Mouse (Mus musculus): Measurements from ENCODE around the gene Trim69. TPM values are rescaled to one million over a fixed set of nuclear protein-coding genes. Genes with fewer than 3 reads are reported as not detected.

The Trim69 gene
- polyA plus RNA-seq, 1 experiment from 2014 or later, result not detected

DNA sequence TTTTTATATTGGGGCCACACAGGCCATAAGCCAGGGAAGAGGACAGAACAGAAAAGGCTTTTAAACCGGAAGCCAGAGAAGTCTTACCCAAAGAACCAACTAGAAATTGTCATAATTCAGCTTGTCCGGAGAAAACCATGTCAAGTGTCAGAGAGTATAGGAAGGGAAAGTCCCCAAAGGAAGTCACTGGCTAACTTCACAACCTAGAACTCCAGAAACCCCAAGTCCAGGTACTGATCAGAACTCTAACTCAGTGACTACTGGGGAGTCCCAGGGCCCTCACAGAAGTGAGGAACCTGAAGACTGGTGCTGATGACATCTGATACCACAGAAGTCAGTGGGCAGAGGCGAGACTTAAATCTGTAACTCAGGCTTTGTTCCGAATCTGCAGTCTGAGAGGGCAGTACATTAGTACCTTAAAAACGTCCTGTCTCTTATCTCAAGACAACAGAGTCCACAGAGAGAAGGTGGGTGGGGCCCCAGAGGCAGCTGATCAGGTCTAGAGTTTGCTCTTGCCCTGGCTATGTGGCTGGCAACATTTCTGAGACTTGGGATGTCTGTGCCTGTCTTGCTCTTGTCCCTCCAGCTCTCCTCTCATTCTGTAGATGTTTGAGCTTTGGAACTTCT, 22.5 kb upstream of the Trim69 start:
- Histone ChIP-seq H3K4me2 (ENCODE audit: low read length) (no peak overlapping the region), H3K36me3 (ENCODE audit: control insufficient read depth, insufficient read depth, low read length) (no peaks in the 10 kb centered on the region), H3K27me3 (replicated peaks; ENCODE audit: control insufficient read depth, insufficient read depth, low read length) (no peaks in the 10 kb centered on the region), H3K4me3 (ENCODE audit: low read depth, low read length) (no peak overlapping the region), H3K9me3 (replicated peaks; ENCODE audit: control insufficient read depth, low read length) (no peaks in the 10 kb centered on the region), H3K27ac (ENCODE audit: low read depth, low read length) (no peak overlapping the region), H3K9ac (ENCODE audit: low read length) (no peak overlapping the region), H3K4me1 (ENCODE audit: control insufficient read depth, insufficient read depth, low read length) (no peaks in the 10 kb centered on the region)
- 64% methylated on average over 5 of the region's 5 CpGs for WGBS
- DNase-seq (ENCODE audit: low spot score) (no peak), ATAC-seq (no peak)

DNA sequence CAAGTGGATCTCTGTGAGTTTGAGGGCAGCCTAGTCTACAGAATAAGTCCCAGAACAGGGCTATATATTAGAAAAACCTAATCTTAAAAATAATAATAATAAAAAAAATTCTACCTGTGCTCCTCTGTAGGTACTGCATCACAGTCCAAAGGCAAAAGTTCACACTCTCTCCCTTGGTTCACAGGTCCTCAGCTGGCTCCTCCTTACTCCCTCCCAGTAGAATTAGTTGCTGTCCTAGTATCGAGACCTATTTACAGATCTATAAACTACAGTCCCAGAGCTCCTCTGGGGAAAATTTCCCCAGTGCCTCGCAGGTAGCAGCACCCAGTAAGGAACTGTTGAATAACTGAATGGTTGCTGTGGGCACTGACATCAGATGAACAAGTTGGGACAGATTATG, 19.7 kb upstream of the Trim69 start:
- H3K27ac ChIP-seq (ENCODE audit: low read depth, low read length), result no peak overlapping the region
- DNase-seq (ENCODE audit: low spot score), result no peak
- no peaks in the 10 kb centered on the region for H3K27me3 ChIP-seq (replicated peaks; ENCODE audit: control insufficient read depth, insufficient read depth, low read length)
- H3K36me3 ChIP-seq (ENCODE audit: control insufficient read depth, insufficient read depth, low read length), result no peaks in the 10 kb centered on the region
- no peaks in the 10 kb centered on the region for H3K4me1 ChIP-seq (ENCODE audit: control insufficient read depth, insufficient read depth, low read length)
- no peak for ATAC-seq
- no peak overlapping the region for H3K4me3 ChIP-seq (ENCODE audit: low read depth, low read length)
- H3K4me2 ChIP-seq (ENCODE audit: low read length), result no peak overlapping the region
- H3K9me3 ChIP-seq (replicated peaks; ENCODE audit: control insufficient read depth, low read length), result no peaks in the 10 kb centered on the region
- 80% methylated on average over 2 of the region's 2 CpGs for WGBS
- H3K9ac ChIP-seq (ENCODE audit: low read length), result no peak overlapping the region

DNA sequence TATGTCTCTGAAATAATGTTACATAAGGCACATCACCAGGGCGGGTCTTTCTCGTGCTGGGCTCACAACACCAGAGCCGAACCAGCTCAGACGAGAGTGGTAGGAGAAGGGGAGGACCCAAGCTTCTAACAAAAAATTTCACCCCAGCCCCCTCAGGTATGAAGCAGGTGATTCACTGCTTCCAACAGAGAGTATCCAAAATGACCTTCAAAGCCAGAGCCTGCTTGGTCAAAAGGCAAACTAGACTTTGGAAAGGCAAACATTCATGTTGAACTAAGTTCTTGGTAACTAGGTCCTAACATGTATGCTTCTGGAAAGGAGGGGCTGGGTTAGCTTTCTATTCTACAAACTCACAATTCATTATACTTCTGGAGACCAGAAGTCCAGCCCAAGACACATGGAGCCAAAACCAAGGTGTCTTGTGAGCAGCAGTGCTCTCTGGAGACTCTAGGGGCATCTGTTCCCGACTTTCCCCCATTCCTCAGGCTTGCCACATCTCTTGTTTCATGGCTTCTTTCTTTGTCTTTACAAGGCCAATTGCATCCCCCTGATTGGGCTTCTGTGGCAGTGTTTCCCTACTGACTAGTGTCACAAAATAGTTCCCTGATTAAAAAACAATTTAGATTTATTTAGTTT, 19.1 kb upstream of the Trim69 start:
- Histone ChIP-seq H3K4me2 (ENCODE audit: low read length) (no peak overlapping the region), H3K27ac (ENCODE audit: low read depth, low read length) (no peak overlapping the region), H3K27me3 (replicated peaks; ENCODE audit: control insufficient read depth, insufficient read depth, low read length) (no peaks in the 10 kb centered on the region), H3K4me3 (ENCODE audit: low read depth, low read length) (no peak overlapping the region), H3K9ac (ENCODE audit: low read length) (no peak overlapping the region), H3K36me3 (ENCODE audit: control insufficient read depth, insufficient read depth, low read length) (no peaks in the 10 kb centered on the region), H3K4me1 (ENCODE audit: control insufficient read depth, insufficient read depth, low read length) (no peaks in the 10 kb centered on the region), H3K9me3 (replicated peaks; ENCODE audit: control insufficient read depth, low read length) (no peaks in the 10 kb centered on the region)
- ATAC-seq (no peak), DNase-seq (ENCODE audit: low spot score) (no peak)
- 70% methylated on average over 5 of the region's 5 CpGs for WGBS

DNA sequence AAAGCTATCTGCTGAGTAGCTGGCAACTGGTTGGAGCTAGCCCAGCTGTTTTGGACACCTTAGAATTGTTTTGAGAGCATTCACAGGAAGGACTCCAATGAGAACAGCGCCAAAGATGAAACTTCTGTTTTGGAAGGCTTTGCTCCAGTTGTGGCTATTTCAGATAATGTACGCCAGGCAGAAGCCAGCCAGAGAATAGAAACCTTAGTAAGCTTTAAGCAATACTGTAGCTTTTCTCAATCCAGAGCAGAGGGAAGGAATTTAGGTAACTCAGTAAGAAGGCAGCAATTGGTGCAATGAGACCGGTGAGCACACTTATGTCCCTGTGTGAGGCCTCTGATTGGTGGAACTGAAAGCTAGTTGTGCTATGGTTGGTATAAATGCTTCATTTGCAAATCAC, 17.4 kb upstream of the Trim69 start:
- Histone ChIP-seq H3K36me3 (ENCODE audit: control insufficient read depth, insufficient read depth, low read length) (no peaks in the 10 kb centered on the region), H3K4me3 (ENCODE audit: low read depth, low read length) (no peak overlapping the region), H3K9ac (ENCODE audit: low read length) (no peak overlapping the region), H3K9me3 (replicated peaks; ENCODE audit: control insufficient read depth, low read length) (no peaks in the 10 kb centered on the region), H3K27ac (ENCODE audit: low read depth, low read length) (no peak overlapping the region), H3K4me1 (ENCODE audit: control insufficient read depth, insufficient read depth, low read length) (no peaks in the 10 kb centered on the region), H3K4me2 (ENCODE audit: low read length) (no peak overlapping the region), H3K27me3 (replicated peaks; ENCODE audit: control insufficient read depth, insufficient read depth, low read length) (no peaks in the 10 kb centered on the region)
- DNase-seq (ENCODE audit: low spot score) (no peak), ATAC-seq (no peak)
- WGBS, result 95% methylated on average over 3 of the region's 3 CpGs

DNA sequence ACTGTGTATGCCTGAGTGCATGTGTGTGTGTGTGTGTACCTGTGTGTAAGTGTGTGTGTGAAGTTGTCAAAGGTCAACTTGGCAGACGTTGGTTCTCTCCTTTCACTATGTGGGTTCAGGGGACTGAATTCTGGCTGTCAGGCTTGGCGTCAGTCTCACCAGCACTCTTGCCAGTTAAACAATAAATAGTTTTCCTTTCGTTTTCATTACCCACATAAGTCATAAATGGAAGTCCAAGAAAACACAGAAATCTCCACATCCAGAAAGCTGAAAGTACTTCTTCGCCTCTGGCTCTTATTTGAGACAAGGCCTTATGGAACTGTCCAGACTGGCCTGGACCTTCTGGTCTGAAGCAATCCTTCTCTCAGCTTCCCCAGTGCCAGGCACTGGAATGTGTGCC, 14.7 kb upstream of the Trim69 start:
- Histone ChIP-seq H3K9me3 (replicated peaks; ENCODE audit: control insufficient read depth, low read length) (no peaks in the 10 kb centered on the region), H3K27me3 (replicated peaks; ENCODE audit: control insufficient read depth, insufficient read depth, low read length) (no peaks in the 10 kb centered on the region), H3K36me3 (ENCODE audit: control insufficient read depth, insufficient read depth, low read length) (no peaks in the 10 kb centered on the region), H3K4me1 (ENCODE audit: control insufficient read depth, insufficient read depth, low read length) (no peaks in the 10 kb centered on the region), H3K27ac (ENCODE audit: low read depth, low read length) (no peak overlapping the region), H3K9ac (ENCODE audit: low read length) (no peak overlapping the region), H3K4me3 (ENCODE audit: low read depth, low read length) (no peak overlapping the region), H3K4me2 (ENCODE audit: low read length) (no peak overlapping the region)
- ATAC-seq (no peak), DNase-seq (ENCODE audit: low spot score) (no peak)
- WGBS, result 72% methylated on average over 4 of the region's 4 CpGs

DNA sequence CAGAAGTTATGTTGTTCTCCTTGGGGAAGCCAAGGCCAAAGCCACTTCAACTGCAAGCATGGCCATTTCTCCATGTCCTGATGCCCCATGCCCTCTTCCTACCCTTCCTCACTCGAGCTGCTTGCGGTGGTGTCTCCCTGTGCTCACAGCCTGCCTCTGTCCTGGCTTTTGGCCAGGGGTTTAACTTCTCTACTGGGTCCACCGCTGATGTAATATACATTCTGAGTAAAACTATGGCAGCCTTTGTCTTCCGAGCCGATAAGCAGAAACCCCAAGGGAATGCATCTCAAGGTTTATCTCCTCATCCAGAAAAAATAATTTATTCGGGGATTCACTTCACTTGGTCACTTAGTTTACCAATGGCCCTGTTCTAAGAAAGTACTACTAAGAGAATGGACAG, 13.8 kb upstream of the Trim69 start:
- Histone ChIP-seq H3K4me2 (ENCODE audit: low read length) (no peak overlapping the region), H3K9ac (ENCODE audit: low read length) (no peak overlapping the region), H3K27ac (ENCODE audit: low read depth, low read length) (no peak overlapping the region), H3K4me1 (ENCODE audit: control insufficient read depth, insufficient read depth, low read length) (no peaks in the 10 kb centered on the region), H3K36me3 (ENCODE audit: control insufficient read depth, insufficient read depth, low read length) (no peaks in the 10 kb centered on the region), H3K4me3 (ENCODE audit: low read depth, low read length) (no peak overlapping the region), H3K27me3 (replicated peaks; ENCODE audit: control insufficient read depth, insufficient read depth, low read length) (no peaks in the 10 kb centered on the region), H3K9me3 (replicated peaks; ENCODE audit: control insufficient read depth, low read length) (no peaks in the 10 kb centered on the region)
- no peak for ATAC-seq
- peak; percentile 6 for DNase-seq (ENCODE audit: low spot score)
- 66% methylated on average over 6 of the region's 6 CpGs for WGBS

DNA sequence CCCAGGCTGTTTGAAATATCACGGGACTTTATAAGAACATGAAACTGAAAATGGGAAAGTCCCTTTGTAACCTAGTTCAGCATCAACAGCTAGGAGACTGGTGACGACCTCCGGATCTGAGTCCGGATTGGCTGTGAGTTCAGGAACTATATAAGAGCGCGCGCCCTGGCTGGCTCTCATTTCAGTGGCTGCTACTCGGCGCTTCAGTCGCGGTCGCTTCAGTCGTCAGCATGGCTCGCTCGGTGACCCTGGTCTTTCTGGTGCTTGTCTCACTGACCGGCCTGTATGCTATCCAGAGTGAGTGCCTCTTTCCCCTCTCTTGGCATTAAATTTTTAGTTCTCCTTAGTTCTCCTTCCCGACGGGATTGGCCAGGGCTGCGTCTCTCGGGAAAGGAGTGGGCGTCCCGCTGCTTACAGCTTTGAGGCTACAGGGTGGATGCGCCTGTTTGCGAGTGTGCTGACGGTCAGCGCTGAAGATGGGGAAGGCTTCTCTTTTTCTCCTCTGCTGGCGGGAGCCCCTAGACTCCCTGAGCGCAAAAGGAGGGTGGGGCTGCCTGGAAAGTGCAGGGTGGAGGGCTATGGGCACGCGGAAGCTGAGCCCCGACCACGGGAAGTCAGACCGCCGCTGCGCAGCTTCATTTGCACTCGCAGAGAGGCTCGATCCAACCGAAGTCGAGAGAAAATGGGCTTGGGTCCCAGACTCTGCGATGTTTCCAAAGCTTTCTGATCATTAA, 12.8 kb upstream of the Trim69 start, which contains the start of gene B2m:
Gene B2m, plus strand, starts transcription at position 179 of the 734 bp plus-strand sequence.
- H3K4me3 ChIP-seq (ENCODE audit: low read depth, low read length), result peak within 1 kb of the TSS; percentile 63
- no peaks in the 10 kb centered on the region for H3K9me3 ChIP-seq (replicated peaks; ENCODE audit: control insufficient read depth, low read length)
- H3K4me1 ChIP-seq (ENCODE audit: control insufficient read depth, insufficient read depth, low read length), result no peaks in the 10 kb centered on the region
- WGBS, result under 1% methylated on average over 40 of the region's 40 CpGs
- no peaks in the 10 kb centered on the region for H3K36me3 ChIP-seq (ENCODE audit: control insufficient read depth, insufficient read depth, low read length)
- no peak within 1 kb of the TSS for H3K27ac ChIP-seq (ENCODE audit: low read depth, low read length)
- H3K9ac ChIP-seq (ENCODE audit: low read length), result peak within 1 kb of the TSS; percentile 73
- DNase-seq (ENCODE audit: low spot score) (peak; percentile 97), ATAC-seq (peak; percentile 99)
- peak within 1 kb of the TSS; percentile 89 for H3K4me2 ChIP-seq (ENCODE audit: low read length)
- no peaks in the 10 kb centered on the region for H3K27me3 ChIP-seq (replicated peaks; ENCODE audit: control insufficient read depth, insufficient read depth, low read length)

DNA sequence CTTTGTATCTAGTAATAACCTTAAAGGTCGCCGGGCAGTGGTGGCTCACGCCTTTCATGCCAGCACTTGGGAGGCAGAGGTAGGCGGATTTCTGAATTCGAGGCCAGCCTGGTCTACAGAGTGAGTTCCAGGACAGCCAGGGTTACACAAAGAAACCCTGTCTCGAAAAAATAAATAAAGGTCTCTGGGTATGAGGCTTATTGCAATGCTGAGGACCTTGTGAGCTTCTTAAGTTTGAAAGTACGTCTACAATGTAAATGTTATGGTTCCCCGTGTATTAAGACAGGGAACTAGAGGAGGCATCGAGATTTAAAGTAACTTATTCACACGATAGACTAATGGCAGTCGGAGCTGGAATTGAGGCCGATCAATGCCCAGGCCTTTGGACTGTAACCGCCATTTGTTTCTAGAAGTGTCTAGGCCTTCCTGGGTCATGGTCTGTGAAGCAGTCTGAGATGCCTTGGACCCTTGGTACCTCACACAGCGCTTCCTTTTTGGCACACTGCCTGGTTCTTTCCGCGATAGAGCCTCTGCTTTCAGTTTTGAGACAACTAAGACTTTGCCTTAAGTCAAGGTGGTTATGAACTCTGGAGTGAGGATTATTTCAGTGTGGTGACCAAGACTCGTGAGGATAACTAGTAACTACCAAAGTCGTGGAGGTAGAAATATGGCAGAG, 12.1 kb upstream of the Trim69 start:
- Histone ChIP-seq H3K4me2 (ENCODE audit: low read length) (peak overlapping the region; percentile 89), H3K4me3 (ENCODE audit: low read depth, low read length) (peak overlapping the region; percentile 63), H3K27ac (ENCODE audit: low read depth, low read length) (no peak overlapping the region), H3K4me1 (ENCODE audit: control insufficient read depth, insufficient read depth, low read length) (no peaks in the 10 kb centered on the region), H3K27me3 (replicated peaks; ENCODE audit: control insufficient read depth, insufficient read depth, low read length) (no peaks in the 10 kb centered on the region), H3K36me3 (ENCODE audit: control insufficient read depth, insufficient read depth, low read length) (no peaks in the 10 kb centered on the region), H3K9me3 (replicated peaks; ENCODE audit: control insufficient read depth, low read length) (no peaks in the 10 kb centered on the region), H3K9ac (ENCODE audit: low read length) (peak overlapping the region; percentile 73)
- 34% methylated on average over 18 of the region's 18 CpGs for WGBS
- ATAC-seq (0 out of 2 replicates have a peak, but pooled peaks have one; percentile 6), DNase-seq (ENCODE audit: low spot score) (peak; percentile 46)

Measured in forebrain, embryonic 14.5 days (tissue).